Comparison of ENCODE assay signal across 7 mouse cellular contexts in the genomic region with DNA sequence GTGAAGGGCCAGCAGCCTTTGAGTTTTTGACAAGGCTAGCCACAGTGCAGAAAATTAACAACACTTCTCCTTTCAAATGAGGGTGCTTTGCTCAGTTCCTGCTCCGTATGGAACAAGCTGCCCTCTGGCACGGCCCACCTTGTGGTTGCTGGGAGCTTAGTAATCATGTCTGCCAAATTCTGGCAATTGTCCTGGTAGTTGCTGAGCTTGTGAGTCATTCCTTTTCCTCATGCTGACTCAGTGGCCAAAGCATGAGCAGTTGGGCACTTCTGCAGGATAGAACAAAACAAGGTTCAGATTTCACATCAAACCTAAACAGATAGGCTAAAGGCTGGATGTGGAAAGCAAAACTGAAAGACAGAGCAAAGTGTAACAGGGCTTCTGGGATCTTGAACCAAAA. TPM values are rescaled to one million over a fixed set of nuclear protein-coding genes. Genes with fewer than 3 reads are reported as not detected.
DNase-seq lines count a peak whose midpoint lies in the region; ATAC-seq and TF ChIP-seq lines count a peak whose summit lies in the region.

No protein-coding gene starts in this region.

- TF ChIP-seq POLR2A in bone marrow macrophage, adult 2 months (IDR thresholded peaks at IDR 0.05; ENCODE audit: borderline replicate concordance, low read depth, low read length): no peak

- peak; percentile 35; the same call in 1 of the 2 replicates for ATAC-seq in neural tube, embryonic 15.5 days (ENCODE audit: low FRiP score)
- ATAC-seq in monocyte, adult 5-6 weeks (replicated peaks; ENCODE audit: insufficient number of reproducible peaks, low FRiP score, low TSS enrichment, poor library complexity, severe bottlenecking): peak; percentile 42

- no peak for DNase-seq in neural tube, embryonic 10.5 days (ENCODE audit: extremely low spot score, low spot score)
- DNase-seq in frontal cortex, postnatal 36 days (ENCODE audit: low spot score in 2 of 2): peak; percentile 27 to 51
- DNase-seq in layer of hippocampus, adult 9-11 months: peak; percentile 82
- DNase-seq in testis, postnatal 10 days (ENCODE audit: low spot score): no peak

- no peak overlapping the region for H3K27ac ChIP-seq in neural tube, embryonic 15.5 days (replicated peaks)
- peak overlapping the region; percentile 84 for H3K27ac ChIP-seq in bone marrow macrophage, adult 2 months (ENCODE audit: insufficient read depth, low read depth, low read length)

- H3K9ac ChIP-seq in neural tube, embryonic 15.5 days (replicated peaks): no peak overlapping the region

- TF ChIP-seq CTCF in bone marrow macrophage, adult 2 months (IDR thresholded peaks at IDR 0.05; ENCODE audit: low read depth, low read length): no peak

- H3K27me3 ChIP-seq in neural tube, embryonic 15.5 days (replicated peaks): no peaks in the 10 kb centered on the region

- H3K4me2 ChIP-seq in neural tube, embryonic 15.5 days: no peak overlapping the region

- H3K9me3 ChIP-seq in neural tube, embryonic 15.5 days (replicated peaks): no peaks in the 10 kb centered on the region

- H3K36me3 ChIP-seq in neural tube, embryonic 15.5 days: no peaks in the 10 kb centered on the region

- 57% methylated on average over 2 of the region's 2 CpGs for WGBS in neural tube, embryonic 15.5 days

- H3K4me1 ChIP-seq in neural tube, embryonic 15.5 days: no peaks in the 10 kb centered on the region
- H3K4me1 ChIP-seq in bone marrow macrophage, adult 2 months (ENCODE audit: control insufficient read depth, insufficient read depth, low read length): peaks cover 29% of the 10 kb centered on the region

- H3K4me3 ChIP-seq in neural tube, embryonic 15.5 days (replicated peaks): no peak overlapping the region
- H3K4me3 ChIP-seq in bone marrow macrophage, adult 2 months (ENCODE audit: insufficient read depth, low read length): no peak overlapping the region

RNA-seq across cellular contexts. Expression of a gene that starts 31.6 kb away (rescaled TPM):
- 11.5 and 12.7 TPM in 2 replicates for polyA plus RNA-seq in neural tube, embryonic 15.5 days (2015; fragmentation: Nextera tagmentation; extraction: Ambion mirVana)
- 92.7 and 99.2 TPM in 2 replicates for polyA plus RNA-seq in bone marrow macrophage, adult 2 months (2012; ENCODE audit: insufficient read depth, insufficient read length, missing spikeins)
- 93.7 to 108 TPM (median 100 TPM) in 3 replicates for total RNA-seq in monocyte, adult 5-6 weeks (2017)

Comparison
In these comparisons a context has a peak if more than half of its experiments do, and no peak if none do; other contexts are left out.
1. DNase-seq: peak in frontal cortex, postnatal 36 days (2 of 2) and layer of hippocampus, adult 9-11 months (single experiment); none in neural tube, embryonic 10.5 days (single experiment) and testis, postnatal 10 days (single experiment).